Comparison of ENCODE assay signal across 8 mouse cellular contexts in genomic region chr2:156991470-156992319, GRCm38 (mm10). TPM values are rescaled to one million over a fixed set of nuclear protein-coding genes. Genes with fewer than 3 reads are reported as not detected.
A peak's percentile ranks its signal among the peaks of the same experiment; 100 is the strongest.
DNase-seq lines count a peak whose midpoint lies in the region; ATAC-seq lines count a peak whose summit lies in the region.

Ndrg3 (minus strand) TSS chr2:156992056.

- ATAC-seq in inflammation-experienced regulatory T-cells, adult 6 months: peak; percentile 94
- ATAC-seq in megakaryocyte-erythroid progenitor cell, adult 5-6 weeks (replicated peaks; ENCODE audit: low FRiP score, low TSS enrichment, poor library complexity, severe bottlenecking): peak; percentile 88

- peak; percentile 98 for DNase-seq in adrenal gland, adult (ENCODE audit: inconsistent age in 2 of 2, low spot score in 1 of 2)
- peak; percentile 98 for DNase-seq in embryo, embryonic 10.5 days (ENCODE audit: low spot score)
- peak; percentile 95 for DNase-seq in gastrocnemius, postnatal 14 days
- peak; percentile 96 to 97 for DNase-seq in left cerebral cortex, postnatal 10 days (ENCODE audit: extremely low spot score in 1 of 2, low spot score in 2 of 2)
- DNase-seq in right cerebral cortex, postnatal 25 days: peak; percentile 97
- peak; percentile 93 to 96 for DNase-seq in urinary bladder, postnatal 4 days (ENCODE audit: low spot score in 2 of 2)

- intact Hi-C loops in gastrocnemius, postnatal 14 days (cut with DNase I; ENCODE audit: low total_unique reads): no loop called here
- intact Hi-C loops in left cerebral cortex, postnatal 10 days (cut with DNase I): no loop called here

RNA-seq across cellular contexts. Expression of gene Ndrg3, which starts in this region (rescaled TPM):
- 10 to 100 TPM; 23.3 to 25.2 TPM for total RNA-seq in gastrocnemius, postnatal 14 days (2021)
- 100 to 1,000 TPM in 2 of 3 experiments, 10 to 100 TPM in 1; 72.3 to 142 (median 105) TPM for polyA plus RNA-seq in inflammation-experienced regulatory T-cells, adult 6 months (2017; shearing (Covaris generic))
- total RNA-seq in left cerebral cortex, postnatal 10 days (2021): 100 to 1,000 TPM; 581 to 586 TPM
- total RNA-seq in megakaryocyte-erythroid progenitor cell, adult 5-6 weeks (2014; fragmentation: Nextera tagmentation): 29.3 and 32.0 TPM in 2 replicates
- 26.6 and 35.7 TPM in 2 replicates for total RNA-seq in megakaryocyte-erythroid progenitor cell, adult 5-6 weeks (2017)

Comparison
In these comparisons a context has a peak if more than half of its experiments do, and no peak if none do; other contexts are left out.
1. Peak in every context shown above with its lines: DNase-seq and ATAC-seq.
2. RNA of gene Ndrg3 (total RNA-seq): 581 to 586 TPM in left cerebral cortex, postnatal 10 days; 26.6 to 35.7 TPM in megakaryocyte-erythroid progenitor cell, adult 5-6 weeks and 23.3 to 25.2 TPM in gastrocnemius, postnatal 14 days; every median in the first group is over 10 times any median in the second.